Mouse (Mus musculus): ENCODE measurements around the gene Ccdc149. TPM values are rescaled to one million over a fixed set of nuclear protein-coding genes. Genes with fewer than 3 reads are reported as not detected.

Ccdc149 gene
- polyA plus RNA-seq, 1 experiment = 0.48 TPM

- H3K4me1 ChIP-seq (ENCODE audit: control insufficient read depth, insufficient read depth, low read length) = no peaks in the 10 kb centered on the region
- no peak overlapping the region for H3K9ac ChIP-seq (ENCODE audit: low read depth, poor library complexity, severe bottlenecking)
- TF ChIP-seq EP300 (IDR thresholded peaks at IDR 0.05; ENCODE audit: insufficient read depth, low read depth, low read length) (no peak), POLR2A (IDR thresholded peaks at IDR 0.05; ENCODE audit: insufficient read depth, low read length) (no peak), CTCF (IDR thresholded peaks at IDR 0.05; ENCODE audit: low read depth, low read length) (no peak)
- H3K36me3 ChIP-seq (ENCODE audit: control insufficient read depth, insufficient read depth, low read length, poor library complexity, severe bottlenecking) = no peaks in the 10 kb centered on the region
- no peak overlapping the region for H3K4me3 ChIP-seq (ENCODE audit: low read depth, low read length)
- H3K9me3 ChIP-seq (replicated peaks; ENCODE audit: control insufficient read depth, insufficient read depth, low read length, poor library complexity, severe bottlenecking) = no peaks in the 10 kb centered on the region
- H3K27me3 ChIP-seq (ENCODE audit: control insufficient read depth, insufficient read depth, low read length, poor library complexity, severe bottlenecking) = no peaks in the 10 kb centered on the region
- H3K27ac ChIP-seq (ENCODE audit: insufficient read depth, low read length) = no peak overlapping the region
Measured at GRCm38 (mm10) chr5:52509416-52509815, 38.1 kb upstream of the Ccdc149 start.

GRCm38 (mm10) chr5:52504666-52505065 lies 33.3 kb upstream of the Ccdc149 start:
- no peaks in the 10 kb centered on the region for H3K4me1 ChIP-seq (ENCODE audit: control insufficient read depth, insufficient read depth, low read length)
- no peak overlapping the region for H3K27ac ChIP-seq (ENCODE audit: insufficient read depth, low read length)
- no peak overlapping the region for H3K4me3 ChIP-seq (ENCODE audit: low read depth, low read length)
- no peaks in the 10 kb centered on the region for H3K9me3 ChIP-seq (replicated peaks; ENCODE audit: control insufficient read depth, insufficient read depth, low read length, poor library complexity, severe bottlenecking)
- TF ChIP-seq CTCF (IDR thresholded peaks at IDR 0.05; ENCODE audit: low read depth, low read length) = no peak
- no peak for TF ChIP-seq EP300 (IDR thresholded peaks at IDR 0.05; ENCODE audit: insufficient read depth, low read depth, low read length)
- no peak for TF ChIP-seq POLR2A (IDR thresholded peaks at IDR 0.05; ENCODE audit: insufficient read depth, low read length)
- H3K27me3 ChIP-seq (ENCODE audit: control insufficient read depth, insufficient read depth, low read length, poor library complexity, severe bottlenecking) = peaks cover 2% of the 10 kb centered on the region; the same call in 1 of the 2 replicates
- no peak overlapping the region for H3K9ac ChIP-seq (ENCODE audit: low read depth, poor library complexity, severe bottlenecking)
- H3K36me3 ChIP-seq (ENCODE audit: control insufficient read depth, insufficient read depth, low read length, poor library complexity, severe bottlenecking) = no peaks in the 10 kb centered on the region

- Histone ChIP-seq H3K4me1 (ENCODE audit: control insufficient read depth, insufficient read depth, low read length) (no peaks in the 10 kb centered on the region), H3K36me3 (ENCODE audit: control insufficient read depth, insufficient read depth, low read length, poor library complexity, severe bottlenecking) (no peaks in the 10 kb centered on the region), H3K4me3 (ENCODE audit: low read depth, low read length) (no peak overlapping the region), H3K9me3 (replicated peaks; ENCODE audit: control insufficient read depth, insufficient read depth, low read length, poor library complexity, severe bottlenecking) (no peaks in the 10 kb centered on the region), H3K27me3 (ENCODE audit: control insufficient read depth, insufficient read depth, low read length, poor library complexity, severe bottlenecking) (peaks cover 2% of the 10 kb centered on the region; the same call in 1 of the 2 replicates), H3K27ac (ENCODE audit: insufficient read depth, low read length) (no peak overlapping the region), H3K9ac (ENCODE audit: low read depth, poor library complexity, severe bottlenecking) (no peak overlapping the region)
- TF ChIP-seq POLR2A (IDR thresholded peaks at IDR 0.05; ENCODE audit: insufficient read depth, low read length) (no peak), EP300 (IDR thresholded peaks at IDR 0.05; ENCODE audit: insufficient read depth, low read depth, low read length) (no peak), CTCF (IDR thresholded peaks at IDR 0.05; ENCODE audit: low read depth, low read length) (no peak)
Measured at GRCm38 (mm10) chr5:52504148-52504547, 32.8 kb upstream of the Ccdc149 start.

GRCm38 (mm10) chr5:52495671-52496070 lies 24.4 kb upstream of the Ccdc149 start:
- no peaks in the 10 kb centered on the region for H3K9me3 ChIP-seq (replicated peaks; ENCODE audit: control insufficient read depth, insufficient read depth, low read length, poor library complexity, severe bottlenecking)
- H3K9ac ChIP-seq (ENCODE audit: low read depth, poor library complexity, severe bottlenecking) = no peak overlapping the region
- H3K4me1 ChIP-seq (ENCODE audit: control insufficient read depth, insufficient read depth, low read length) = no peaks in the 10 kb centered on the region
- no peak overlapping the region for H3K4me3 ChIP-seq (ENCODE audit: low read depth, low read length)
- H3K27me3 ChIP-seq (ENCODE audit: control insufficient read depth, insufficient read depth, low read length, poor library complexity, severe bottlenecking) = no peaks in the 10 kb centered on the region
- no peak overlapping the region for H3K27ac ChIP-seq (ENCODE audit: insufficient read depth, low read length)
- TF ChIP-seq CTCF (IDR thresholded peaks at IDR 0.05; ENCODE audit: low read depth, low read length) (no peak), EP300 (IDR thresholded peaks at IDR 0.05; ENCODE audit: insufficient read depth, low read depth, low read length) (no peak), POLR2A (IDR thresholded peaks at IDR 0.05; ENCODE audit: insufficient read depth, low read length) (no peak)
- no peaks in the 10 kb centered on the region for H3K36me3 ChIP-seq (ENCODE audit: control insufficient read depth, insufficient read depth, low read length, poor library complexity, severe bottlenecking)

- Histone ChIP-seq H3K4me1 (ENCODE audit: control insufficient read depth, insufficient read depth, low read length) (no peaks in the 10 kb centered on the region), H3K4me3 (ENCODE audit: low read depth, low read length) (no peak overlapping the region), H3K9me3 (replicated peaks; ENCODE audit: control insufficient read depth, insufficient read depth, low read length, poor library complexity, severe bottlenecking) (no peaks in the 10 kb centered on the region), H3K36me3 (ENCODE audit: control insufficient read depth, insufficient read depth, low read length, poor library complexity, severe bottlenecking) (no peaks in the 10 kb centered on the region), H3K27ac (ENCODE audit: insufficient read depth, low read length) (no peak overlapping the region), H3K9ac (ENCODE audit: low read depth, poor library complexity, severe bottlenecking) (no peak overlapping the region), H3K27me3 (ENCODE audit: control insufficient read depth, insufficient read depth, low read length, poor library complexity, severe bottlenecking) (no peaks in the 10 kb centered on the region)
- no peak for TF ChIP-seq POLR2A (IDR thresholded peaks at IDR 0.05; ENCODE audit: insufficient read depth, low read length)
- no peak for TF ChIP-seq CTCF (IDR thresholded peaks at IDR 0.05; ENCODE audit: low read depth, low read length)
- no peak for TF ChIP-seq EP300 (IDR thresholded peaks at IDR 0.05; ENCODE audit: insufficient read depth, low read depth, low read length)
Measured at GRCm38 (mm10) chr5:52491496-52491895, 20.2 kb upstream of the Ccdc149 start.

GRCm38 (mm10) chr5:52487559-52488430 lies 16.5 kb upstream of the Ccdc149 start:
- no peak overlapping the region for H3K9ac ChIP-seq (ENCODE audit: low read depth, poor library complexity, severe bottlenecking)
- no peak overlapping the region for H3K4me3 ChIP-seq (ENCODE audit: low read depth, low read length)
- no peaks in the 10 kb centered on the region for H3K36me3 ChIP-seq (ENCODE audit: control insufficient read depth, insufficient read depth, low read length, poor library complexity, severe bottlenecking)
- H3K9me3 ChIP-seq (replicated peaks; ENCODE audit: control insufficient read depth, insufficient read depth, low read length, poor library complexity, severe bottlenecking) = no peaks in the 10 kb centered on the region
- no peak overlapping the region for H3K27ac ChIP-seq (ENCODE audit: insufficient read depth, low read length)
- H3K4me1 ChIP-seq (ENCODE audit: control insufficient read depth, insufficient read depth, low read length) = no peaks in the 10 kb centered on the region
- no peaks in the 10 kb centered on the region for H3K27me3 ChIP-seq (ENCODE audit: control insufficient read depth, insufficient read depth, low read length, poor library complexity, severe bottlenecking)
- TF ChIP-seq EP300 (IDR thresholded peaks at IDR 0.05; ENCODE audit: insufficient read depth, low read depth, low read length) (no peak), POLR2A (IDR thresholded peaks at IDR 0.05; ENCODE audit: insufficient read depth, low read length) (no peak), CTCF (IDR thresholded peaks at IDR 0.05; ENCODE audit: low read depth, low read length) (no peak)

Measured in ES-Bruce4 (cell line).